Mouse (Mus musculus) spleen, postnatal 36 days (tissue): Measurements from ENCODE around the gene Olfr1024.

ENCODE experiments used
- DNase-seq, 2 experiments: peaks; one replicate each; pipeline ENCODE4 v3.0.0; 2022; ENCODE audit warnings: low spot score in 2 of 2, mixed read lengths in 1 of 2

Olfr1024 gene

GRCm38 (mm10) chr2:85904952-85905351 lies at the start of gene Olfr1024:
TSS of gene Olfr1024 (minus strand) at chr2:85905052.
- DNase-seq: no peak

- no peak for DNase-seq
Observed at GRCm38 (mm10) chr2:85950137-85950536, 45.3 kb upstream of the Olfr1024 start, which contains the start of gene Olfr1028. TSS of gene Olfr1028 (plus strand) at chr2:85950437.

- DNase-seq: no peak
Observed at GRCm38 (mm10) chr2:85921258-85921657, 16.4 kb upstream of the Olfr1024 start, which contains the start of gene Olfr1026. TSS of gene Olfr1026 (plus strand) at chr2:85921558.

- no peak for DNase-seq
Observed at GRCm38 (mm10) chr2:85914893-85915292, 10.0 kb upstream of the Olfr1024 start, which contains the start of gene Olfr1025-ps1. TSS of gene Olfr1025-ps1 (plus strand) at chr2:85915193.

- DNase-seq: no peak
Observed at GRCm38 (mm10) chr2:85913197-85913596, 8.3 kb upstream of the Olfr1024 start.

GRCm38 (mm10) chr2:85885340-85885739 lies 19.5 kb downstream of the Olfr1024 start, which contains the start of gene Olfr1023:
TSS of gene Olfr1023 (plus strand) at chr2:85885640.
- no peak for DNase-seq

- no peak for DNase-seq
Observed at GRCm38 (mm10) chr2:85868294-85868693, 36.6 kb downstream of the Olfr1024 start, which contains the start of gene Olfr1022. TSS of gene Olfr1022 (plus strand) at chr2:85868594.
